Mouse (Mus musculus) A20 (cell line): ENCODE measurements at regions not wholly inside any gene's neighbourhood (a gene's known extent, or its start where the extent isn't known, plus 50 kb on each side); places are given as distances from the start of the nearest gene placed in this dataset.
A peak's percentile ranks its signal among the peaks of the same experiment; 100 is the strongest.
"Not testable (repeated sequence)": the region's sequence is repeated elsewhere in the genome, so short reads cannot be mapped to it uniquely, and the experiment has no call there.

Experiments
- DNase-seq: peaks from one replicate; pipeline ENCODE4 v3.0.0-alpha.2; 2011; ENCODE audit warnings: low read depth, low spot score

GRCm38 (mm10) chr10:48582006-48582405 is 1206.6 kb downstream of the Grik2 start:
- DNase-seq: no peak

- DNase-seq: no peak
Observed at GRCm38 (mm10) chr10:48581081-48581480, 1207.5 kb downstream of the Grik2 start.

GRCm38 (mm10) chr10:48572600-48572999 is 1216.0 kb downstream of the Grik2 start:
- no peak for DNase-seq

- DNase-seq: not testable (repeated sequence)
Observed at GRCm38 (mm10) chr10:48549791-48550190, 1238.8 kb downstream of the Grik2 start.

- no peak for DNase-seq
Observed at GRCm38 (mm10) chr10:48522258-48522657, 1266.3 kb downstream of the Grik2 start.

- no peak for DNase-seq
Observed at GRCm38 (mm10) chr10:48472927-48473326, 1315.6 kb downstream of the Grik2 start.

- DNase-seq: peak; percentile 68
Observed at GRCm38 (mm10) chr10:48443739-48444342, 1344.7 kb downstream of the Grik2 start.

- peak; percentile 30 for DNase-seq
Observed at GRCm38 (mm10) chr10:48433287-48433686, 1355.3 kb downstream of the Grik2 start.

DNA sequence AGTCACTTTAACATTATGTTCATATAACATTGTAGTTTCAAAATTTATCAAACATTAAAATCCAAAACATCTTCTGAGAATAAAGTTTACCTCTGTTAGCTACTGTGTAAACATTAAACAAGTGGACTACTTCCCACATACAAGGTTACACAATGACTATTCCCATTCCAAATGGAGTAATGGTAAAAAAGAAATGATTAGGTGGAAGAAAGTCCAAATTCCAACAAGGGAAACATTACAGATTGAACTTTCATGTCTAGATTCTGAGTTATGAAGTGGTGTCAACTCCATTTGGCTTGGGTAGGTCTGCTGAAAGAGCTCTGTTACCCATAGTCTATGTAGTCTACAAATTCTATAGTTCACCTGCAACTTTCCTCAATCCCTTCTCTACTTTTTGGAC is 1363.1 kb downstream of the Grik2 start:
- DNase-seq: no peak

DNA sequence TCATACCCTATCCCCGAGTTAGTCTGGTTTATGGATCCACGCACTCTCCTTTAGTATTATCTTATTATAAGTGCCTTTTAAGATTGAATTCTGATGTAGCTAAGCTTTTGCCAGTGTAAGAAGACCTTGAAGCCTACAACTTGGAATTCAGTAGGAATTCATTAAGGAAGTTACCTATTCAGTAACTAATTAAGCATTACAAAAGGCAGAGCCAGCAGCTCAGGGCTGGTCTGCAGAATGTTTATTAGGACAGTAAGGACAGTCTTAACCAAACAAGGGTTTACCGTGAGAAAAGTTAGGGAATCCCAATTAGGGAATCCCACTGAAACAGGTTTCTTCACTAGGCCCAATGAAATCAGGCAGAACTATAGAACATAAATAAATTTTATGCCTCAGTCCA is 1383.5 kb downstream of the Grik2 start:
- DNase-seq: no peak
